Mouse (Mus musculus) midbrain, embryonic 10.5 days (tissue): ENCODE measurements around the gene Pla2g10. TPM values are rescaled to one million over a fixed set of nuclear protein-coding genes. Genes with fewer than 3 reads are reported as not detected.

Source experiments
- DNase-seq: peaks from one replicate; pipeline ENCODE4 v3.0.0-alpha.2; 2017; ENCODE audit warnings: low spot score
- H3K27ac ChIP-seq: fragments of 300-500 bp; sonication (generic); replicated peaks from 2 replicates; pipeline ENCODE4 v1.5.1; 2016; ENCODE audit warnings: mild to moderate bottlenecking
- H3K27me3 ChIP-seq: fragments of 300-500 bp; sonication (generic); 2 replicates; pipeline ENCODE4 v1.6.1; 2016; ENCODE audit warnings: low read depth, mild to moderate bottlenecking; ENCODE audit not compliant: poor library complexity, severe bottlenecking
- H3K36me3 ChIP-seq: fragments of 300-500 bp; sonication (generic); 2 replicates; pipeline ENCODE4 v1.6.1; 2016; ENCODE audit warnings: mild to moderate bottlenecking, moderate library complexity
- H3K4me1 ChIP-seq: fragments of 300-500 bp; sonication (generic); 2 replicates; pipeline ENCODE4 v1.6.1; 2016
- H3K4me3 ChIP-seq: fragments of 300-500 bp; sonication (generic); 2 replicates; pipeline ENCODE4 v1.5.1; 2016; ENCODE audit warnings: mild to moderate bottlenecking, moderate library complexity
- H3K9me3 ChIP-seq: fragments of 300-500 bp; sonication (generic); replicated peaks from 2 replicates; pipeline ENCODE4 v1.6.1; 2016; ENCODE audit warnings: mild to moderate bottlenecking
- WGBS: fragments of 180-500 bp; shearing (Covaris S2); methylation state at CpG from one replicate; pipeline ENCODE4 v1.1.7; 2016; 5-methylcytosine and 5-hydroxymethylcytosine counted together
- polyA plus RNA-seq: library from polyadenylated mRNA; unstranded; fragments of >200 nt; fragmentation: Nextera tagmentation; extraction: Ambion mirVana; gene quantifications from 2 replicates; pipeline ENCODE4 v1.2.1, GENCODE M21; 2016

Gene Pla2g10
- polyA plus RNA-seq, 1 experiment from 2014 or later = not detected

GRCm38 (mm10) chr16:13667878-13668343, 62.9 kb downstream of the Pla2g10 start, which contains the start of gene Parn:
Gene Parn (minus strand): TSS chr16:13668170.
- WGBS = under 1% methylated on average over 35 of the region's 35 CpGs
- peak within 1 kb of the TSS; percentile 86 for H3K4me3 ChIP-seq
- H3K9me3 ChIP-seq = no peaks in the 10 kb centered on the region
- peaks cover 29% of the 10 kb centered on the region for H3K36me3 ChIP-seq
- peaks cover 14% of the 10 kb centered on the region for H3K4me1 ChIP-seq
- peak; percentile 89 for DNase-seq
- peak within 1 kb of the TSS; percentile 87 for H3K27ac ChIP-seq
- no peaks in the 10 kb centered on the region for H3K27me3 ChIP-seq

Other genes with a start within 250 kb of the Pla2g10 start
- 45.7 and 47.2 TPM in 2 replicates for gene Parn, start 62.8 kb downstream of the Pla2g10 start, polyA plus RNA-seq
- 38.8 and 41.7 TPM in 2 replicates for gene Bfar, start 59.1 kb downstream of the Pla2g10 start, polyA plus RNA-seq
- gene 3110001I22Rik, start 59.1 kb downstream of the Pla2g10 start, polyA plus RNA-seq = 8.5 and 9.6 TPM in 2 replicates
- 101 and 114 TPM in 2 replicates for gene Rrn3, start 49.7 kb upstream of the Pla2g10 start, polyA plus RNA-seq
- gene Ntan1, start 87.9 kb upstream of the Pla2g10 start, polyA plus RNA-seq = 129 and 145 TPM in 2 replicates
- gene Pdxdc1, start 172.1 kb upstream of the Pla2g10 start, polyA plus RNA-seq = 63.5 and 71.2 TPM in 2 replicates
- gene Mpv17l, start 172.2 kb upstream of the Pla2g10 start, polyA plus RNA-seq = 2.9 and 3.2 TPM in 2 replicates